Mouse (Mus musculus) myocyte (in vitro differentiated cells): ENCODE measurements around the gene Pfdn6. TPM values are rescaled to one million over a fixed set of nuclear protein-coding genes. Genes with fewer than 3 reads are reported as not detected.
"Not testable (repeated sequence)": the region's sequence is repeated elsewhere in the genome, so short reads cannot be mapped to it uniquely, and the experiment has no call there.

ENCODE experiments used
- H3K27me3 ChIP-seq: one replicate; pipeline ENCODE4 v1.6.1; 2011; ENCODE audit not compliant: control insufficient read depth, insufficient read depth, insufficient read length
- H3K36me3 ChIP-seq: one replicate; pipeline ENCODE4 v1.6.1; 2011; ENCODE audit not compliant: control insufficient read depth, insufficient read depth
- H3K4me2 ChIP-seq: one replicate; pipeline ENCODE4 v1.6.1; 2011; ENCODE audit warnings: low read depth, control low read depth
- H3K4me3 ChIP-seq: one replicate; pipeline ENCODE4 v1.5.1; 2011; ENCODE audit warnings: mild to moderate bottlenecking, control low read depth, moderate library complexity
- H3K79me2 ChIP-seq: one replicate; pipeline ENCODE4 v1.6.1; 2011; ENCODE audit not compliant: control insufficient read depth, insufficient read depth
- H3ac ChIP-seq: one replicate; pipeline ENCODE4 v1.6.1; 2011; ENCODE audit not compliant: control insufficient read depth, insufficient read length
- CEBPB ChIP-seq: IDR thresholded peaks from 2 replicates; pipeline ENCODE4 v1.6.1; 2011; ENCODE audit warnings: mild to moderate bottlenecking, moderate library complexity; ENCODE audit not compliant: poor library complexity, insufficient read depth, severe bottlenecking
- E2F4 ChIP-seq: IDR thresholded peaks from one replicate; pipeline ENCODE4 v1.6.1; 2011; ENCODE audit warnings: mild to moderate bottlenecking, control low read depth, moderate library complexity; ENCODE audit not compliant: insufficient read depth
- MAX ChIP-seq: IDR thresholded peaks from one replicate; pipeline ENCODE4 v1.6.1; 2011; ENCODE audit warnings: low read depth, mild to moderate bottlenecking, control low read depth
- MYOD1 ChIP-seq, 3 experiments: IDR thresholded peaks; one replicate each; pipeline ENCODE4 v1.6.1; 2011; ENCODE audit warnings: control low read depth in 2 of 3, low read depth in 2 of 3, mild to moderate bottlenecking in 2 of 3, moderate library complexity in 1 of 3; ENCODE audit not compliant: insufficient read length in 2 of 3, control insufficient read depth in 1 of 3
- MYOG ChIP-seq, 3 experiments: IDR thresholded peaks; one replicate each; pipeline ENCODE4 v1.6.1; 2011; ENCODE audit warnings: control low read depth in 2 of 3, low read depth in 2 of 3, mild to moderate bottlenecking in 2 of 3; ENCODE audit not compliant: insufficient read length in 2 of 3, control insufficient read depth in 1 of 3, insufficient read depth in 1 of 3
- POLR2A ChIP-seq: IDR thresholded peaks from one replicate; pipeline ENCODE4 v1.6.1; 2011; ENCODE audit warnings: low read depth, mild to moderate bottlenecking, control low read depth, moderate library complexity; ENCODE audit not compliant: insufficient read length
- POLR2AphosphoS2 ChIP-seq: IDR thresholded peaks from one replicate; pipeline ENCODE4 v1.6.1; 2011; ENCODE audit warnings: low read depth, control low read depth; ENCODE audit not compliant: insufficient read length
- REST ChIP-seq: IDR thresholded peaks from one replicate; pipeline ENCODE4 v1.6.1; 2011; ENCODE audit warnings: mild to moderate bottlenecking, control low read depth, moderate library complexity; ENCODE audit not compliant: insufficient read depth, insufficient read length
- SRF ChIP-seq: IDR thresholded peaks from one replicate; pipeline ENCODE4 v1.6.1; 2011; ENCODE audit warnings: low read depth; ENCODE audit not compliant: control insufficient read depth, insufficient read length
- TCF12 ChIP-seq: IDR thresholded peaks from one replicate; pipeline ENCODE4 v1.6.1; 2011; ENCODE audit warnings: mild to moderate bottlenecking, control low read depth; ENCODE audit not compliant: poor library complexity, insufficient read depth, severe bottlenecking
- TCF3 ChIP-seq: IDR thresholded peaks from one replicate; pipeline ENCODE4 v1.6.1; 2011; ENCODE audit warnings: low read depth, control low read depth; ENCODE audit not compliant: insufficient read length
- USF1 ChIP-seq: IDR thresholded peaks from one replicate; pipeline ENCODE4 v1.6.1; 2011; ENCODE audit warnings: low read depth, mild to moderate bottlenecking, control low read depth, moderate library complexity
- polyA plus RNA-seq: library from polyadenylated mRNA; unstranded; fragments of >200 nt; fragmentation: generic; extraction: Trizol; gene quantifications from one replicate; pipeline ENCODE4 v1.2.1, GENCODE M21; 2012; ENCODE audit warnings: missing spikeins

Gene Pfdn6
- polyA plus RNA-seq, 1 experiment, result 110 TPM

GRCm38 (mm10) chr17:33910346-33911051 is 29.6 kb downstream of the Pfdn6 start:
- no peaks in the 10 kb centered on the region for H3K27me3 ChIP-seq
- peak overlapping the region; percentile 85 for H3K4me3 ChIP-seq
- TF ChIP-seq MYOD1 (IDR thresholded peaks at IDR 0.05; ENCODE audit: control insufficient read depth in 1 of 3, insufficient read length in 2 of 3, low read depth in 2 of 3) (no peak), POLR2AphosphoS2 (no peak), USF1 (no peak), CEBPB (no peak), MAX (no peak), MYOG (IDR thresholded peaks at IDR 0.05; ENCODE audit: control insufficient read depth in 1 of 3, insufficient read depth in 1 of 3, insufficient read length in 2 of 3, low read depth in 2 of 3) (no peak), E2F4 (no peak), TCF3 (no peak), REST (no peak), SRF (no peak), TCF12 (no peak), POLR2A (no peak)
- H3ac ChIP-seq, result peak overlapping the region; percentile 44
- H3K36me3 ChIP-seq, result peaks cover 11% of the 10 kb centered on the region
- peak overlapping the region; percentile 92 for H3K4me2 ChIP-seq
- peaks cover 13% of the 10 kb centered on the region for H3K79me2 ChIP-seq

GRCm38 (mm10) chr17:33909869-33910250 is 30.3 kb downstream of the Pfdn6 start:
- Histone ChIP-seq H3K79me2 (peaks cover 13% of the 10 kb centered on the region), H3ac (peak overlapping the region; percentile 44), H3K36me3 (peaks cover 11% of the 10 kb centered on the region), H3K4me3 (peak overlapping the region; percentile 85), H3K4me2 (peak overlapping the region; percentile 92), H3K27me3 (no peaks in the 10 kb centered on the region)
- TF ChIP-seq MYOD1 (IDR thresholded peaks at IDR 0.05; ENCODE audit: control insufficient read depth in 1 of 3, insufficient read length in 2 of 3, low read depth in 2 of 3) (no peak), SRF (no peak), POLR2AphosphoS2 (peak; percentile 46), TCF3 (no peak)

- Histone ChIP-seq H3K79me2 (peaks cover 13% of the 10 kb centered on the region), H3K36me3 (peaks cover 11% of the 10 kb centered on the region), H3K4me2 (peak within 1 kb of the TSS; percentile 98), H3K27me3 (no peaks in the 10 kb centered on the region), H3ac (peak within 1 kb of the TSS; percentile 44), H3K4me3 (peak within 1 kb of the TSS; percentile 85)
- peak; percentile 34 for TF ChIP-seq POLR2AphosphoS2
- peak; percentile 58 for TF ChIP-seq POLR2A
- no peak for TF ChIP-seq TCF3
Observed at GRCm38 (mm10) chr17:33909077-33909868, 30.9 kb downstream of the Pfdn6 start, which contains the start of gene Daxx. Gene Daxx, plus strand, starts transcription at chr17:33909414.

GRCm38 (mm10) chr17:33908331-33909076 is 31.6 kb downstream of the Pfdn6 start:
- peaks cover 11% of the 10 kb centered on the region for H3K36me3 ChIP-seq
- peak overlapping the region; percentile 85 for H3K4me3 ChIP-seq
- no peaks in the 10 kb centered on the region for H3K27me3 ChIP-seq
- H3K4me2 ChIP-seq, result peak overlapping the region; percentile 98
- TF ChIP-seq MYOD1 (IDR thresholded peaks at IDR 0.05; ENCODE audit: control insufficient read depth in 1 of 3, insufficient read length in 2 of 3, low read depth in 2 of 3) (no peak), MYOG (IDR thresholded peaks at IDR 0.05; ENCODE audit: control insufficient read depth in 1 of 3, insufficient read depth in 1 of 3, insufficient read length in 2 of 3, low read depth in 2 of 3) (no peak), REST (no peak), USF1 (no peak), SRF (no peak), TCF3 (no peak), CEBPB (no peak), MAX (no peak), POLR2AphosphoS2 (no peak), TCF12 (no peak), E2F4 (no peak), POLR2A (no peak)
- peak overlapping the region; percentile 44 for H3ac ChIP-seq
- peaks cover 13% of the 10 kb centered on the region for H3K79me2 ChIP-seq

GRCm38 (mm10) chr17:33904835-33905234 is 35.3 kb downstream of the Pfdn6 start, which contains the start of gene Platr17:
Gene Platr17, plus strand, starts transcription at chr17:33905135.
- not testable (repeated sequence) for H3K4me3 ChIP-seq, H3K36me3 ChIP-seq, H3K4me2 ChIP-seq, H3ac ChIP-seq, H3K79me2 ChIP-seq, H3K27me3 ChIP-seq

- H3K79me2 ChIP-seq, H3ac ChIP-seq, H3K4me2 ChIP-seq, H3K4me3 ChIP-seq, H3K27me3 ChIP-seq, H3K36me3 ChIP-seq: not testable (repeated sequence)
Observed at GRCm38 (mm10) chr17:33903911-33904651, 36.1 kb downstream of the Pfdn6 start.
